Mouse (Mus musculus) right cerebral cortex, postnatal 10 days (tissue): ENCODE results near the gene Tmem175.

Experiments
- DNase-seq, 2 experiments: peaks; one replicate each; pipeline ENCODE4 v3.0.0; 2021; ENCODE audit warnings: low spot score in 2 of 2

Tmem175 gene

GRCm38 (mm10) chr5:108653341-108653740, 23.8 kb downstream of the Tmem175 start:
- peak in 1 of 2 experiments; percentile 22 for DNase-seq

GRCm38 (mm10) chr5:108654444-108654990, 24.9 kb downstream of the Tmem175 start:
- DNase-seq, result peak in 1 of 2 experiments; percentile 12

- DNase-seq, result peak in 1 of 2 experiments; percentile 16
These were observed 25.8 kb downstream of the Tmem175 start for GRCm38 (mm10) chr5:108655381-108655780.

- peak in 1 of 2 experiments; percentile 26 for DNase-seq
These were observed 26.5 kb downstream of the Tmem175 start for GRCm38 (mm10) chr5:108655891-108656650.

GRCm38 (mm10) chr5:108657406-108657805, 27.8 kb downstream of the Tmem175 start:
- DNase-seq, result no peak

GRCm38 (mm10) chr5:108658611-108659010, 29.0 kb downstream of the Tmem175 start:
- no peak for DNase-seq

- DNase-seq, result no peak
These were observed 30.4 kb downstream of the Tmem175 start, which contains the start of gene Idua for GRCm38 (mm10) chr5:108659698-108660631. Idua (plus strand) TSS chr5:108660331.

GRCm38 (mm10) chr5:108660632-108661268, 31.2 kb downstream of the Tmem175 start:
- peak; percentile 94 to 95 for DNase-seq

- DNase-seq, result no peak
These were observed 33.2 kb downstream of the Tmem175 start for GRCm38 (mm10) chr5:108662772-108663171.

- no peak for DNase-seq
These were observed 35.5 kb downstream of the Tmem175 start for GRCm38 (mm10) chr5:108665066-108665465.

GRCm38 (mm10) chr5:108667370-108667769, 37.8 kb downstream of the Tmem175 start:
- no peak for DNase-seq

- DNase-seq, result no peak
These were observed 38.9 kb downstream of the Tmem175 start for GRCm38 (mm10) chr5:108668387-108668932.

GRCm38 (mm10) chr5:108668977-108669936, 39.7 kb downstream of the Tmem175 start, which contains the start of gene Dgkq:
Dgkq (minus strand) TSS chr5:108669672.
- peak; percentile 93 for DNase-seq

- DNase-seq, result no peak
These were observed 40.4 kb downstream of the Tmem175 start for GRCm38 (mm10) chr5:108669986-108670385.

- peak in 1 of 2 experiments; percentile 64 for DNase-seq
These were observed 41.2 kb downstream of the Tmem175 start for GRCm38 (mm10) chr5:108670785-108671184.

GRCm38 (mm10) chr5:108671757-108672156, 42.2 kb downstream of the Tmem175 start:
- DNase-seq, result no peak

- no peak for DNase-seq
These were observed 45.1 kb downstream of the Tmem175 start for GRCm38 (mm10) chr5:108674624-108675023.

GRCm38 (mm10) chr5:108675251-108675816, 45.8 kb downstream of the Tmem175 start, which contains the start of gene Slc26a1:
Slc26a1 (minus strand) TSS chr5:108675569.
- no peak for DNase-seq

GRCm38 (mm10) chr5:108676772-108677498, 47.4 kb downstream of the Tmem175 start:
- no peak for DNase-seq
